Mouse (Mus musculus) testis, adult 2 months (tissue): Measurements from ENCODE around the gene Pusl1. TPM values are rescaled to one million over a fixed set of nuclear protein-coding genes. Genes with fewer than 3 reads are reported as not detected.

ENCODE experiments used
- H3K27ac ChIP-seq: fragments of 200-500 bp; 2 replicates; pipeline ENCODE4 v1.5.1; 2012; ENCODE audit warnings: low read depth, low read length; ENCODE audit not compliant: control insufficient read depth, insufficient read depth
- H3K27me3 ChIP-seq: fragments of 200-500 bp; 2 replicates; pipeline ENCODE4 v1.6.1; 2012; ENCODE audit warnings: mild to moderate bottlenecking, low read length, moderate library complexity; ENCODE audit not compliant: control insufficient read depth, insufficient read depth
- H3K36me3 ChIP-seq: fragments of 200-500 bp; 2 replicates; pipeline ENCODE4 v1.6.1; 2012; ENCODE audit warnings: mild to moderate bottlenecking, low read length; ENCODE audit not compliant: control insufficient read depth, insufficient read depth
- H3K4me1 ChIP-seq: fragments of 200-500 bp; 2 replicates; pipeline ENCODE4 v1.6.1; 2012; ENCODE audit warnings: low read length; ENCODE audit not compliant: control insufficient read depth, insufficient read depth
- H3K4me3 ChIP-seq: fragments of 200-500 bp; 2 replicates; pipeline ENCODE4 v1.5.1; 2012; ENCODE audit warnings: low read depth, mild to moderate bottlenecking, low read length, moderate library complexity, mixed read lengths; ENCODE audit not compliant: control insufficient read depth
- CTCF ChIP-seq: fragments of 200-500 bp; IDR thresholded peaks from 2 replicates; pipeline ENCODE4 v1.5.1; 2012; ENCODE audit warnings: low read depth, mild to moderate bottlenecking, inconsistent platforms, low read length, moderate library complexity; ENCODE audit not compliant: control insufficient read depth, insufficient read depth, insufficient replicate concordance
- POLR2A ChIP-seq: fragments of 200-500 bp; IDR thresholded peaks from 2 replicates; pipeline ENCODE4 v1.6.1; 2012; ENCODE audit warnings: low read depth, mild to moderate bottlenecking, inconsistent platforms, low read length, moderate library complexity; ENCODE audit not compliant: control insufficient read depth
- polyA plus RNA-seq: library from polyadenylated mRNA; depleted of rRNA; stranded (reverse); fragments of >200 nt; gene quantifications from 2 replicates; pipeline ENCODE4 v1.2.3, GENCODE M21; 2012

The Pusl1 gene
- polyA plus RNA-seq, 1 experiment: 20.3 TPM

DNA sequence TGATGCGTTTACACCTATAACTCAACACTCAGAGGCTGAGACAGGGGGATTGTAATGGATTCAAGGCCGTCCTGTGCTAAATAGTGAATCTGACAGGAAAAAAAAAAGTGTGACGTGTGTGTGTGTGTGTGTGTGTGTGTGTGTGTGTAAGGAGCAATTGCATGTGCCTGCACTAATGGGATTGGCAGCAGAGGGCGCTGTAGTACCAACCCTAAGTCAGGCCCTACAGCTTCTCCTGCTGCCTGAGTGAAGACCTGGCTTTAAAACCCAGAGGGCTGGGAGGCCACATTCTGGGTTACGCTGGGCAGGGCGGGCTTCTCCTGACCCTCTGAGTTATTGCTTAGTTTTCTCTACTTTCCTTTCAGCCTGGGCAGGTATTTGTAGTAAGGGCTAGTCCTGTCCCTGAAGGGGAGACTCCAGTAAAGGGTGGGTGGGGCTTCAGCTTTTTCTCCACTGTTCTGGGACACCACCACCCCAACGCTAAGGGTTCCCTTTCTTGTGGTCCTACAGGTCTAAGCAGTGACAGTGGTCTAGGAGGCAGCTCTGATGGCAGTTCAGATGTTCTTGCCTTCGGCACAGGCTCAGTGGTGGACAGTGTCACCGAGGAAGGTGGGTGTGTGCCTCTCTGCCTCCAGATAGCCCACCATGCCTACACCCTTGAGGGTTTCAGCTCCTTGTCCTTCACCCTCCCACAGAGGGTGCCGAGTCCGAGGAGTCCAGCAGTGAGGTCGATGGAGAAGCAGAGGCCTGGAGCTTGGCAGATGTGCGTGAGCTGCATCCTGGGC lies 12.9 kb upstream of the Pusl1 start:
- Histone ChIP-seq H3K4me3 (no peak overlapping the region), H3K27me3 (no peaks in the 10 kb centered on the region), H3K4me1 (no peaks in the 10 kb centered on the region), H3K36me3 (no peaks in the 10 kb centered on the region), H3K27ac (no peak overlapping the region)
- TF ChIP-seq POLR2A (no peak), CTCF (peak; percentile 29; the same call in 1 of the 2 replicates)

DNA sequence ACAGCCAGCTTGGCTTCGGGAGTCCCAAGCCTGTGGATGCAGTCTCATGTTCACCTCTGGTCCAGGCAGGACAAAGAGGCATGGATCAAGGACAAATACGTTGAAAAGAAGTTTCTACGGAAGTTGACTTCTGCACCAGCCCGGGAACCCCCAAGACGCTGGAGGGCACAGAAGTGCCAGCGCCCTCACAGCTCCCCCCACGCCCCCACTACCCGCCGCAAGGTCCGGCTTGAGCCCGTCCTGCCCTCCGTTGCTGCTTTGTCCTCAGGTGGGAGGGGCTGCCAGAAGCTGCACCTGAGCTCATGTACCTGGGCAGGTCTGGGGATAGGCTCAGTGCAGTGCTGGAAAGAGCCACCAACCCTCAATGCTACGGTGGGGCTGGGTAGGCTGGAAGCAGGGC lies 11.7 kb upstream of the Pusl1 start:
- Histone ChIP-seq H3K36me3 (no peaks in the 10 kb centered on the region), H3K4me1 (no peaks in the 10 kb centered on the region)

DNA sequence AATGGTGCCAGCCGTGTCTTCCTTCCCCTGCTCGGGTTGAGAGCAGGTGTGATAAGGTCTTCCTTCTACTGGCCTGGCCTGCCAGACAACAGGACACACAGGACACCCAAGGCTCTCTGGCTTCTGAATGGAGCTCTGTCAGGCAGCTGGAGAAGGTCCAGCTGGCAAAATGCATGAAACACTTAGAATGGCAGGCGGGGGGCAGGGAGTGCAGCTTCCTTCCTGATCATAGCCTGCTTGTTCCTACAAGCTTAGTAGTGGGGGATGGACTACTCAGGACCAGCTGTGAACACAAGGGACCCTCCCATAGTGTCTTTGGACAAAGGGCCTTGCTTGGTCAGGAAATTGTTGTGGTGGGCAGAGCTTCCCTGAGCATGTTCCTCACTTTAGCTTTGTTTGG lies 9.6 kb upstream of the Pusl1 start:
- Histone ChIP-seq H3K4me1 (no peaks in the 10 kb centered on the region), H3K4me3 (no peak overlapping the region), H3K27me3 (no peaks in the 10 kb centered on the region), H3K36me3 (no peaks in the 10 kb centered on the region), H3K27ac (no peak overlapping the region)
- TF ChIP-seq POLR2A: no peak
- no peak for TF ChIP-seq CTCF

More for the DNA sequence above, 11.7 kb upstream of the Pusl1 start:
- Histone ChIP-seq H3K27ac (no peak overlapping the region), H3K4me3 (no peak overlapping the region), H3K27me3 (no peaks in the 10 kb centered on the region)
- TF ChIP-seq POLR2A (no peak), CTCF (no peak)

DNA sequence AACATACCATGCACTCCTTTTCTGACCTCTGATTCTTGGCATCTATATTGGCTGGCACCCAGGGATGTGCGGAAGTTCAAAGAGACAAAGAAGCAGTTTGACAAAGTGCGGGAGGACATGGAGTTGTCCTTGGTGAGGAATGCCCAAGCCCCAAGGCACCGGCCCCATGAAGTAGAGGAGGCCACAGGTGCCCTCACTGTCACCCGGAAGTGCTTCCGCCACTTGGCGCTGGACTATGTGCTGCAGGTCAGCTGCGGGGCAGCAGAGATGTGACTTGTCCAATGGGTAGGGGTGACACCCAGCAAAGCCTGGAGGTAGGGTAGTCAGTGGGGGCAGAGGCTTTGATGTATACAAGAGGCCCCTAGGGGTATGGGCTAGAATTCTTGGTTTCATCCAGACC lies 7.8 kb upstream of the Pusl1 start:
- Histone ChIP-seq H3K27me3 (no peaks in the 10 kb centered on the region), H3K27ac (no peak overlapping the region), H3K4me3 (no peak overlapping the region), H3K4me1 (peaks cover 3% of the 10 kb centered on the region; the same call in 1 of the 2 replicates), H3K36me3 (no peaks in the 10 kb centered on the region)
- no peak for TF ChIP-seq CTCF
- TF ChIP-seq POLR2A: no peak

DNA sequence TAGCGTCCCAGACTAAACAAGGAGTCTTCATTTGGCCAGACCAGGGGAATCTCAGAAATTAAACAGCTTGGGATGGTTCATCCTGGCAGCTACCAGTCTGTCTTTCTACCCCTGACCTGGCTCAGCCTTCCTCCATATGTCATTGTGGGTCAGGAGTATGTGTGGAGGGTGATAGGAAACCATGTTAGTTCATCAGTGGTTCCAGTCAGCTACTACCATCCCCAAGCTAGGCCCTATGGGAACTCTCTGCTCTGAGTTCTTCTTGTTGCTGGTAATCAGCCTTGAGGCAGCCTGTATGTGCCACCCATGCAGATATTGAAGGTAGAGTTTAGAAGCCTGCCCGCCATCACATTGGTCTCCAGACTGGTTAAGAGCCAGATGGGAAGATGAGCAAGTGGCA lies 6.7 kb upstream of the Pusl1 start:
- H3K36me3 ChIP-seq: no peaks in the 10 kb centered on the region
- no peaks in the 10 kb centered on the region for H3K27me3 ChIP-seq
- H3K27ac ChIP-seq: no peak overlapping the region
- no peak overlapping the region for H3K4me3 ChIP-seq
- H3K4me1 ChIP-seq: peaks cover 5% of the 10 kb centered on the region; the same call in 1 of the 2 replicates
- no peak for TF ChIP-seq POLR2A
- TF ChIP-seq CTCF: no peak

DNA sequence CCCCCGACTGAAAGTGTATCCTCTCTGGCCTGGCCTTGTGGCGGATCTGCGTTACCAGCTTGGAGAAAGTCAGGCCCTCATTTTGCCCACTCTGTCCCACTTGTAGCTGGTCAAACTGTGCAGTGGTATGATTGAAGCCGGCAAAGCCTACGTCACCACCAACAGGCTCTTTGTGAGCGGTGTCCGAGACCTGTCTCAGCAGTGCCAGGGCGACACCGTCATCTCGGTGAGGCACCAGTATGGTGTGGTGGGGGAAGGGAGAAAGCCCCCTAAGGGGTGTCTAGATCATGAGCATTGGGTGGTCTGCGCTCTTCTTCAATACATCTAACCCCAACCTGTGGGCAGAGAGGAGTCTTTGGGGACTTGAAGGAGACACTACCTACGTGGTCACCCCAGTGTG lies 4.9 kb upstream of the Pusl1 start:
- no peak overlapping the region for H3K27ac ChIP-seq
- TF ChIP-seq CTCF (no peak), POLR2A (no peak)
- H3K4me3 ChIP-seq: no peak overlapping the region
- H3K36me3 ChIP-seq: no peaks in the 10 kb centered on the region
- H3K4me1 ChIP-seq: peaks cover 11% of the 10 kb centered on the region
- no peaks in the 10 kb centered on the region for H3K27me3 ChIP-seq

DNA sequence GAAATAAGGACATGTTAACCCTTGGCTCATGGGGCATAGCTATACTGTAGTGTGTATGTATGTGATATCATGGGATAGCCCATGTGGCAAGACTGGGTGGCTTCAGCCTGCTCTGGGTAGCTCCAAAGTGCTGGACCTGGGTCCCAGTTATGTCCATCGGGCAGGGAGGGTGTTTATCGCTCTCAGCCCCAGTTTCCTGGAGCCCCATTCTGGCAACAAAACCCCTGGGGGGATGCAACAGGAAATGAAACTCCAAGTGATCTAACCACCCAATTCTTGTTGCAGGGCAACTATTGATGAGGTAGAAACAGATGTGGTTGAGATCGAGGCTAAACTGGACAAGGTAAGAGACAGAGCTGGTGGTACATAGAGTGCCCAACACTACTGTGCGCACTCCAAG lies 4.2 kb upstream of the Pusl1 start:
- H3K4me1 ChIP-seq: peaks cover 17% of the 10 kb centered on the region
- no peaks in the 10 kb centered on the region for H3K27me3 ChIP-seq
- H3K4me3 ChIP-seq: no peak overlapping the region
- H3K36me3 ChIP-seq: no peaks in the 10 kb centered on the region
- H3K27ac ChIP-seq: no peak overlapping the region
- TF ChIP-seq POLR2A: no peak
- TF ChIP-seq CTCF: no peak
